Mouse (Mus musculus) MEL (cell line): ENCODE data around the gene Hbp1. TPM values are rescaled to one million over a fixed set of nuclear protein-coding genes. Genes with fewer than 3 reads are reported as not detected.

Experiments used
- DNase-seq: peaks from one replicate; pipeline ENCODE4 v3.0.0; 2011; ENCODE audit warnings: low read depth, low spot score
- H3K27ac ChIP-seq: 2 replicates; pipeline ENCODE4 v1.5.1; 2012; ENCODE audit warnings: low read depth, mild to moderate bottlenecking, control low read depth, low read length, moderate library complexity; ENCODE audit not compliant: control insufficient read depth
- H3K27me3 ChIP-seq, 2 experiments: fragments of 150-350 bp in 1 of 2; sonication (generic) in 1 of 2; 2 replicates each; pipeline ENCODE4 v1.6.1; 2012; ENCODE audit warnings: low read length in 2 of 2, mild to moderate bottlenecking in 2 of 2, improper control_type of control experiment in 1 of 2, moderate library complexity in 1 of 2; ENCODE audit not compliant: insufficient read depth in 2 of 2, control insufficient read depth in 1 of 2
- H3K36me3 ChIP-seq, 2 experiments: 2 replicates each; pipeline ENCODE4 v1.6.1; 2012 to 2014; ENCODE audit warnings: low read length in 2 of 2, improper control_type of control experiment in 1 of 2, inconsistent platforms in 1 of 2, mild to moderate bottlenecking in 1 of 2; ENCODE audit not compliant: insufficient read depth in 2 of 2, control insufficient read depth in 1 of 2
- H3K4me1 ChIP-seq, 2 experiments: fragments of 150-350 bp in 1 of 2; sonication (generic) in 1 of 2; 2 replicates each; pipeline ENCODE4 v1.6.1; 2012; ENCODE audit warnings: low read length in 2 of 2, improper control_type of control experiment in 1 of 2, mild to moderate bottlenecking in 1 of 2; ENCODE audit not compliant: insufficient read depth in 2 of 2, control insufficient read depth in 1 of 2
- H3K4me3 ChIP-seq, 2 experiments: fragments of 150-350 bp in 1 of 2; sonication (generic) in 1 of 2; 2 replicates each; pipeline ENCODE4 v1.5.1; 2012; ENCODE audit warnings: low read depth in 2 of 2, low read length in 2 of 2, mild to moderate bottlenecking in 2 of 2, moderate library complexity in 2 of 2, control low read depth in 1 of 2, improper control_type of control experiment in 1 of 2; ENCODE audit not compliant: control insufficient read depth in 1 of 2, insufficient read depth in 1 of 2
- H3K79me2 ChIP-seq: 2 replicates; pipeline ENCODE4 v1.6.1; 2012; ENCODE audit warnings: mild to moderate bottlenecking, low read length, moderate library complexity; ENCODE audit not compliant: control insufficient read depth, poor library complexity, insufficient read depth
- H3K9ac ChIP-seq: 2 replicates; pipeline ENCODE4 v1.6.1; 2012; ENCODE audit warnings: low read depth, mild to moderate bottlenecking, control low read depth, low read length, moderate library complexity; ENCODE audit not compliant: control insufficient read depth, poor library complexity, severe bottlenecking
- H3K9me3 ChIP-seq: fragments of 150-350 bp; sonication (generic); replicated peaks from 2 replicates; pipeline ENCODE4 v1.6.1; 2012; ENCODE audit warnings: mild to moderate bottlenecking, low read length, improper control_type of control experiment, moderate library complexity; ENCODE audit not compliant: insufficient read depth
- BHLHE40 ChIP-seq: IDR thresholded peaks from 2 replicates; pipeline ENCODE4 v1.6.1; 2012; ENCODE audit warnings: low read depth, mild to moderate bottlenecking, inconsistent platforms, low read length, improper control_type of control experiment, borderline replicate concordance
- CHD1 ChIP-seq: IDR thresholded peaks from 2 replicates; pipeline ENCODE4 v1.6.1; 2012; ENCODE audit warnings: low read depth, mild to moderate bottlenecking, inconsistent platforms, low read length, improper control_type of control experiment
- ELF1 ChIP-seq: IDR thresholded peaks from 2 replicates; pipeline ENCODE4 v1.6.1; 2014; ENCODE audit warnings: low read depth, mild to moderate bottlenecking, inconsistent platforms, low read length, improper control_type of control experiment, moderate library complexity
- EP300 ChIP-seq, 2 experiments: IDR thresholded peaks; 2 replicates each; pipeline ENCODE4 v1.6.1; 2011; ENCODE audit warnings: improper control_type of control experiment in 2 of 2, low read length in 2 of 2, low read depth in 1 of 2, mild to moderate bottlenecking in 1 of 2
- ETS1 ChIP-seq: IDR thresholded peaks from 2 replicates; pipeline ENCODE4 v1.6.1; 2012; ENCODE audit warnings: low read depth, mild to moderate bottlenecking, inconsistent platforms, low read length, improper control_type of control experiment, moderate library complexity
- GATA1 ChIP-seq: IDR thresholded peaks from 2 replicates; pipeline ENCODE4 v1.6.1; 2011; ENCODE audit warnings: low read depth, low read length, improper control_type of control experiment
- HCFC1 ChIP-seq: IDR thresholded peaks from 2 replicates; pipeline ENCODE4 v1.6.1; 2012; ENCODE audit warnings: low read depth, mild to moderate bottlenecking, inconsistent platforms, low read length, improper control_type of control experiment, moderate library complexity
- JUND ChIP-seq: IDR thresholded peaks from 2 replicates; pipeline ENCODE4 v1.6.1; 2011; ENCODE audit warnings: low read depth, mild to moderate bottlenecking, improper control_type of control experiment, low read length
- MAFK ChIP-seq: IDR thresholded peaks from 2 replicates; pipeline ENCODE4 v1.6.1; 2011; ENCODE audit warnings: low read depth, mild to moderate bottlenecking, low read length, improper control_type of control experiment, borderline replicate concordance
- MAX ChIP-seq: IDR thresholded peaks from 2 replicates; pipeline ENCODE4 v1.6.1; 2011; ENCODE audit warnings: low read length, improper control_type of control experiment
- MAZ ChIP-seq: IDR thresholded peaks from 2 replicates; pipeline ENCODE4 v1.6.1; 2012; ENCODE audit warnings: low read depth, mild to moderate bottlenecking, inconsistent platforms, low read length, improper control_type of control experiment
- MXI1 ChIP-seq: IDR thresholded peaks from 2 replicates; pipeline ENCODE4 v1.6.1; 2011; ENCODE audit warnings: mild to moderate bottlenecking, low read depth, low read length, improper control_type of control experiment
- MYB ChIP-seq: IDR thresholded peaks from 2 replicates; pipeline ENCODE4 v1.6.1; 2011; ENCODE audit warnings: mild to moderate bottlenecking, low read depth, low read length, improper control_type of control experiment
- MYC ChIP-seq: IDR thresholded peaks from 2 replicates; pipeline ENCODE4 v1.6.1; 2011; ENCODE audit warnings: low read depth, mild to moderate bottlenecking, low read length, improper control_type of control experiment, moderate library complexity
- NELFE ChIP-seq: IDR thresholded peaks from 2 replicates; pipeline ENCODE4 v1.6.1; 2011; ENCODE audit warnings: low read depth, low read length, improper control_type of control experiment
- NRF1 ChIP-seq: IDR thresholded peaks from 2 replicates; pipeline ENCODE4 v1.6.1; 2014; ENCODE audit warnings: low read depth, mild to moderate bottlenecking, inconsistent platforms, low read length, improper control_type of control experiment, moderate library complexity; ENCODE audit not compliant: poor library complexity, insufficient read depth, severe bottlenecking
- RAD21 ChIP-seq: IDR thresholded peaks from 2 replicates; pipeline ENCODE4 v1.6.1; 2011; ENCODE audit warnings: mild to moderate bottlenecking, low read depth, low read length, improper control_type of control experiment
- RCOR1 ChIP-seq: IDR thresholded peaks from 2 replicates; pipeline ENCODE4 v1.6.1; 2012; ENCODE audit warnings: low read depth, mild to moderate bottlenecking, inconsistent platforms, low read length, improper control_type of control experiment
- SIN3A ChIP-seq: IDR thresholded peaks from 2 replicates; pipeline ENCODE4 v1.6.1; 2012; ENCODE audit warnings: low read length, improper control_type of control experiment, inconsistent platforms
- SMC3 ChIP-seq: IDR thresholded peaks from 2 replicates; pipeline ENCODE4 v1.6.1; 2011; ENCODE audit warnings: low read depth, low read length, improper control_type of control experiment
- TAL1 ChIP-seq: IDR thresholded peaks from 2 replicates; pipeline ENCODE4 v1.6.1; 2012; ENCODE audit warnings: mild to moderate bottlenecking, inconsistent platforms, low read length, moderate library complexity, mixed read lengths
- TBP ChIP-seq: IDR thresholded peaks from 2 replicates; pipeline ENCODE4 v1.8.0; 2011; ENCODE audit warnings: low read depth, low read length, improper control_type of control experiment
- TCF12 ChIP-seq: IDR thresholded peaks from 2 replicates; pipeline ENCODE4 v1.6.1; 2014; ENCODE audit warnings: low read depth, mild to moderate bottlenecking, inconsistent platforms, low read length, improper control_type of control experiment, moderate library complexity
- USF2 ChIP-seq, 2 experiments: IDR thresholded peaks; 2 replicates each; pipeline ENCODE4 v1.6.1; 2011 to 2012; ENCODE audit warnings: improper control_type of control experiment in 2 of 2, low read length in 2 of 2, borderline replicate concordance in 1 of 2, inconsistent platforms in 1 of 2, low read depth in 1 of 2, mild to moderate bottlenecking in 1 of 2; ENCODE audit not compliant: insufficient read depth in 1 of 2
- ZC3H11A ChIP-seq: IDR thresholded peaks from 2 replicates; pipeline ENCODE4 v1.6.1; 2012; ENCODE audit warnings: low read depth, mild to moderate bottlenecking, inconsistent platforms, low read length, improper control_type of control experiment
- ZKSCAN1 ChIP-seq: IDR thresholded peaks from 2 replicates; pipeline ENCODE4 v1.6.1; 2012; ENCODE audit warnings: low read depth, mild to moderate bottlenecking, inconsistent platforms, low read length, improper control_type of control experiment, moderate library complexity
- ZMIZ1 ChIP-seq: IDR thresholded peaks from 2 replicates; pipeline ENCODE4 v1.6.1; 2012; ENCODE audit warnings: low read depth, mild to moderate bottlenecking, inconsistent platforms, low read length, improper control_type of control experiment, moderate library complexity
- ZNF384 ChIP-seq: IDR thresholded peaks from 2 replicates; pipeline ENCODE4 v1.6.1; 2012; ENCODE audit warnings: low read depth, mild to moderate bottlenecking, inconsistent platforms, low read length, improper control_type of control experiment
- polyA plus RNA-seq, 2 experiments: library from polyadenylated mRNA; stranded (reverse) in 1 of 2; unstranded in 1 of 2; fragments of >175 nt in 1 of 2; fragments of >200 nt in 1 of 2; gene quantifications; 2 replicates each; pipeline versions ENCODE4 v1.2.1 to v1.2.4; 2012; ENCODE audit warnings: low replicate concordance in 2 of 2, low read depth in 1 of 2; ENCODE audit not compliant: insufficient read length in 2 of 2, insufficient read depth in 1 of 2, missing spikeins in 1 of 2
- total RNA-seq: library from RNA; depleted of rRNA; stranded (reverse); fragments of 300-350 nt; gene quantifications from 2 replicates; pipeline ENCODE4 v1.2.3, GENCODE M21; 2012

Gene Hbp1
- total and polyA plus RNA-seq, 3 experiments = 4.3 to 8.8 TPM; not detected in 1

DNA sequence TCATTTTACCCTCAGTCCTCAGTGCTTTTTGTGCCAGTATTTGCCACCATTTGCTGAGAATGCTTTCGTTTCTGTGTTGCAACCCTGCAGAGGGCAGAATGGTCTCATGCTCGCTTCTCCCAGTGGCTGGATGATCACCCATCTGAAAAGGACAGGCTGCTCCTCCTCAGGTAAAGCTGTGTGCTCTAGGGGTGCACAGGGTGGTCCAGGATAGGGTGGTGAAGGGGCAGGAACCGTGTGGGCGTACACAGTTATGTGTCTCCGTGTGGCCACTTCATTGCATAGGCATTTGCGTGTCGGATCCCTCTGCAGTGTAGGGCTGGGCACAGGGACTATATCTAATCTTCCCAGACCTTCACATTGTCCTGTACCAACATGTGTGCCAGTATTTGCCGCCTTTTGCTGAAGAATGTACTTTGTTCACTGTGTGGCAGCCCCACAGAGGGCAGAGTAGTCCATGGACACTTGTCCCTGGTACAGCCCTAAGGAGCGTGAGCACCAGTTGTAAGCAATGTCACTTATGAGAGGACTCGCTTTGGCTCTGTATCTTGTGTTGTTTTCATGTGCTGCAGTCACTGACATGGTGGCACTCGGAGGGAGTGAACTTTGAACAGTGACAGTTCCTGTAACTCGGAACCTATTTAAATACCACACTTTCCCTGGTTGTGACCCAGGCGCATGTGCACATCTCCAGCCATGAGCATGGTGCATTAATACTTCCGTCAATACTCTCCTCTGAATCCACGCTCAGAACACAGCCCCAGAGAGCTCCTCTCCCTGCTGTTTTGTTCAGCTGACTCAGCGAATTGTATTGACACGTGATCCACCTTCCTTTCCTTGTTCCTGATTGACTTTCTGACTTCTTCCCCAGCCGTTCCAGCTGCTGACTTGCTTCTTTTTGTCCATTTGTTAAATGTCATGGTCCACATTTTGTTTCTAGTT lies 29.6 kb downstream of the Hbp1 start:
- TF ChIP-seq MAFK = peak; percentile 92
- no peak for TF ChIP-seq EP300 (IDR thresholded peaks at IDR 0.05; ENCODE audit: low read depth in 1 of 2, low read length in 2 of 2)
- Histone ChIP-seq H3K4me3 (no peak overlapping the region), H3K27ac (no peak overlapping the region), H3K27me3 (no peaks in the 10 kb centered on the region), H3K9ac (no peak overlapping the region), H3K9me3 (no peaks in the 10 kb centered on the region), H3K36me3 (peaks cover 0 to 14% of the 10 kb centered on the region in 2 experiments; a peak in 2 of 4 replicates), H3K4me1 (peaks cover 10 to 12% of the 10 kb centered on the region in 2 experiments), H3K79me2 (no peaks in the 10 kb centered on the region)
- DNase-seq = no peak

DNA sequence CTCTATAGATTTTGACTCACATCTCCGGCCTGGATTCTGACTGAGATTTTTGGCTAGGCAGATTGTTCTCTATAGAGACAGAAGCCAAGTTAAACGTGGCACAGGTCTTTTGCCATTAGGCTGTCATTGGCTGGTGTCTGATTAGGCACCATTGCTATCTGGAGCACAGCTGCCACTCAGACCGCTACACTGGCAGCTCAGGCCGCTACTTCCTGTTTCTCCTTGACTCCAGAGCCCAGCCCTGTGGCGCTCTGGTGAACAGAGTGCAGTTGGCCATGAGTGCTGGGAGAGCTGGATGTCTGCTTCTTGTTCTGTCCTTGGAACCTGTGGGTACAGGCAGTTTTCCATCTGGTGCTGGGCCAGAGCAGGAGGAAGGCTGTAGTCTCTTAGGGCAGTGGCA lies 33.1 kb downstream of the Hbp1 start:
- Histone ChIP-seq H3K4me3 (no peak overlapping the region), H3K9me3 (no peaks in the 10 kb centered on the region), H3K4me1 (peaks cover 3 to 12% of the 10 kb centered on the region in 2 experiments; a peak in 3 of 4 replicates), H3K36me3 (peaks cover 0 to 9% of the 10 kb centered on the region in 2 experiments; a peak in 2 of 4 replicates), H3K27ac (peak overlapping the region; percentile 44), H3K27me3 (no peaks in the 10 kb centered on the region), H3K79me2 (no peaks in the 10 kb centered on the region), H3K9ac (0 out of 2 replicates have a peak overlapping the region, but pooled peaks have one; percentile 7)
- TF ChIP-seq MAZ (no peak), EP300 (IDR thresholded peaks at IDR 0.05; ENCODE audit: low read depth in 1 of 2, low read length in 2 of 2) (peak; percentile 50 to 63; a peak in 3 of 4 replicates), ELF1 (peak; percentile 78; the same call in 1 of the 2 replicates), MAX (peak; percentile 59), BHLHE40 (no peak; the same call in 1 of the 2 replicates), ETS1 (peak; percentile 71), SIN3A (peak; percentile 70), ZMIZ1 (no peak), USF2 (IDR thresholded peaks at IDR 0.05; ENCODE audit: borderline replicate concordance in 1 of 2, insufficient read depth in 1 of 2, low read depth in 1 of 2, low read length in 2 of 2) (no peak), MXI1 (peak; percentile 62; the same call in 1 of the 2 replicates), ZC3H11A (0 out of 2 replicates have a peak, but pooled peaks have one; percentile 6), ZNF384 (no peak), ZKSCAN1 (peak; percentile 14; the same call in 1 of the 2 replicates), MYC (0 out of 2 replicates have a peak, but pooled peaks have one; percentile 33), NRF1 (no peak), TBP (0 out of 2 replicates have a peak, but pooled peaks have one; percentile 22), TCF12 (peak; percentile 45; the same call in 1 of the 2 replicates), TAL1 (peak; percentile 51), SMC3 (peak; percentile 18; the same call in 1 of the 2 replicates), CHD1 (no peak), NELFE (no peak), RCOR1 (peak; percentile 93), HCFC1 (0 out of 2 replicates have a peak, but pooled peaks have one; percentile 31), MYB (no peak), GATA1 (peak; percentile 82), RAD21 (no peak), MAFK (0 out of 2 replicates have a peak, but pooled peaks have one; percentile 16), JUND (no peak)
- peak; percentile 90 for DNase-seq
